Mouse (Mus musculus) lung, embryonic 14.5 days (tissue): Measurements from ENCODE around the gene Smco4. TPM values are rescaled to one million over a fixed set of nuclear protein-coding genes. Genes with fewer than 3 reads are reported as not detected.
"Not testable (repeated sequence)": the region's sequence is repeated elsewhere in the genome, so short reads cannot be mapped to it uniquely, and the experiment has no call there.

ENCODE experiments used
- ATAC-seq: fragments of 200-750 bp; cut with Nextera tagmentation; 2 replicates; pipeline ENCODE4 v1.8.0; 2017; ENCODE audit warnings: mild to moderate bottlenecking, moderate TSS enrichment, moderate library complexity; ENCODE audit not compliant: insufficient read depth
- DNase-seq: peaks from one replicate; pipeline ENCODE4 v3.0.0-alpha.2; 2015
- H3K27ac ChIP-seq: fragments of 300-500 bp; sonication (generic); 2 replicates; pipeline ENCODE4 v1.5.1; 2014; ENCODE audit warnings: low read depth, mild to moderate bottlenecking, moderate library complexity
- H3K27me3 ChIP-seq: fragments of 300-500 bp; sonication (generic); 2 replicates; pipeline ENCODE4 v1.6.1; 2014; ENCODE audit warnings: low read length, control low read depth; ENCODE audit not compliant: insufficient read depth
- H3K36me3 ChIP-seq: fragments of 300-500 bp; sonication (generic); 2 replicates; pipeline ENCODE4 v1.6.1; 2014; ENCODE audit warnings: control low read depth; ENCODE audit not compliant: insufficient read depth
- H3K4me1 ChIP-seq: fragments of 300-500 bp; sonication (generic); 2 replicates; pipeline ENCODE4 v1.6.1; 2014; ENCODE audit warnings: antibody characterized with exemption, control low read depth; ENCODE audit not compliant: insufficient read depth
- H3K4me2 ChIP-seq: fragments of 300-500 bp; sonication (generic); 2 replicates; pipeline ENCODE4 v1.6.1; 2014; ENCODE audit warnings: mild to moderate bottlenecking
- H3K4me3 ChIP-seq: fragments of 300-500 bp; sonication (generic); 2 replicates; pipeline ENCODE4 v1.5.1; 2014; ENCODE audit warnings: low read depth, low read length
- H3K9ac ChIP-seq: fragments of 300-500 bp; sonication (generic); 2 replicates; pipeline ENCODE4 v1.6.1; 2014
- H3K9me3 ChIP-seq: fragments of 300-500 bp; sonication (generic); 2 replicates; pipeline ENCODE4 v1.6.1; 2016; ENCODE audit warnings: low read depth, low read length, control low read depth
- CTCF ChIP-seq: IDR thresholded peaks from 2 replicates; pipeline ENCODE4 v1.5.1; 2016; ENCODE audit warnings: antibody characterized with exemption, low read depth
- WGBS: fragments of 180-500 bp; shearing (Covaris S2); extraction: QIAGEN DNeasy Blood & Tissue Kit; methylation state at CpG from one replicate; pipeline ENCODE4 v1.1.7; 2014; 5-methylcytosine and 5-hydroxymethylcytosine counted together
- polyA plus RNA-seq: library from polyadenylated mRNA; unstranded; fragments of >200 nt; fragmentation: Nextera tagmentation; extraction: Ambion mirVana; gene quantifications from 2 replicates; pipeline ENCODE4 v1.2.1, GENCODE M21; 2014

Gene Smco4
- polyA plus RNA-seq, 1 experiment from 2014 or later, result 3.9 TPM

- H3K27ac ChIP-seq, result no peak overlapping the region
- H3K36me3 ChIP-seq, result no peaks in the 10 kb centered on the region
- H3K9ac ChIP-seq, result no peak overlapping the region
- ATAC-seq, result no peak
- H3K4me2 ChIP-seq, result no peak overlapping the region
- DNase-seq, result no peak
- H3K4me1 ChIP-seq, result 0 out of 2 replicates have a peak, but pooled peaks cover 3% of the 10 kb centered on the region
- H3K9me3 ChIP-seq, result no peaks in the 10 kb centered on the region
- no peak for TF ChIP-seq CTCF
- no peaks in the 10 kb centered on the region for H3K27me3 ChIP-seq
- WGBS, result 83% methylated on average over 8 of the region's 8 CpGs
- H3K4me3 ChIP-seq, result no peak overlapping the region
These were observed 45.8 kb downstream of the Smco4 start for GRCm38 (mm10) chr9:15538979-15539533.

DNA sequence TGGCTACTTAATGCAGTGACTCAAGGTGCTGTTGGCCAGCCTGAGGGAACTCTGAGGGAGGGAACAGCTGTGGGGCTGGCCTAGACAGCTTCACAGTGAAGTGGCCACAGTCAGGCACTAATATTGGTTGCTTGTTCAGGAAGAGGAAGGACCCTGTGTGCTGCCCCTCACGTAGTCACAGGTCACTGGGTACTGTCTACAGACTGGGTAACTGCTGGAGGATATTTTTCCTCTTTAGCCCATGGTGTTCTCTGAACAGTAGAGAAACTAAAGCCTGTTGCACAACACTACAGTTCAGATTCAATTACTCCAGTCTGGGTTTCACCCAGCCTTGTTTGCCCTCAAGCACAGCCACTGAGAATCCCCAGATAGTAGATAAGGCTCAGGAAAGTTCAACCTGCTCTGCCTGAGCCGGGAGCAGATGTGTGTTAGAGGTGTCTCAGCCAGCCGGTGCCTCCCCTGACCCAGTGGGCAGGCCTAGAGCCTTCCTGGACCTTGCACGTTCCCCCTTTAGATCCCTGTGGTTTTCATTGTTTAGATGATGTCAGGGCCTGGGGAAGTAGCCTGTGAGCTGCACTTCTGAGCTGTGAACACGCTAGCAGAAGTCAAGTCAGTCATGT is 48.6 kb downstream of the Smco4 start:
- WGBS, result 39% methylated on average over 5 of the region's 5 CpGs
- DNase-seq (no peak), ATAC-seq (no peak)
- Histone ChIP-seq H3K4me3 (no peak overlapping the region), H3K4me1 (no peaks in the 10 kb centered on the region), H3K9ac (no peak overlapping the region), H3K36me3 (no peaks in the 10 kb centered on the region), H3K4me2 (no peak overlapping the region), H3K27me3 (no peaks in the 10 kb centered on the region), H3K27ac (no peak overlapping the region), H3K9me3 (no peaks in the 10 kb centered on the region)
- no peak for TF ChIP-seq CTCF

DNA sequence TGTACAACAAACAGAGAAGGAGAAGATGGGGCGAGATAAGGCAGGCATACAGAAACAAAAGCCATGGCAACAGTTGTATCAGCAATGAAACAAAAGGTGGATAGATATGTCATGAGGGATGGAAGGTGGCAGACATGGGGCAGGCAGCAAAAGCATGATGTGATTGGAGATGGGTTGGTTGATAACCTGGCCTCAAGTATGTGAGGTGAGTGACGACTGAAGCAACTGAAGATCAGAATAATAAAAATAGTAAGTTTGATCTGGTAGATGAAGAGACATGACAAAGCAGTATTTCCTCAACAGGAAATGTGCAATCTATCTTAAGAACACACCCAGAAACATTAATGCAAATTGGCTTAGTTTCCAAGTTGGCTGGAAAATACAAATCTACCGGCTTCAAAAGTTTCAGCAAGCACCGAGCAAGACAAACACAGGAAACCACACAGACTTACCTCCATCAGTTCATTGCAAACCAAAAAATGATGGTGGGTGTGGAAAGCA is 57.3 kb downstream of the Smco4 start:
- ATAC-seq, result no peak
- H3K4me1 ChIP-seq, result no peaks in the 10 kb centered on the region
- no peak for DNase-seq
- 58% methylated on average over 4 of the region's 4 CpGs for WGBS
- no peak overlapping the region for H3K27ac ChIP-seq
- H3K27me3 ChIP-seq, result no peaks in the 10 kb centered on the region
- no peak overlapping the region for H3K4me2 ChIP-seq
- TF ChIP-seq CTCF, result no peak
- no peak overlapping the region for H3K9ac ChIP-seq
- H3K4me3 ChIP-seq, result no peak overlapping the region
- no peaks in the 10 kb centered on the region for H3K36me3 ChIP-seq
- no peaks in the 10 kb centered on the region for H3K9me3 ChIP-seq

GRCm38 (mm10) chr9:15551073-15551472 is 57.8 kb downstream of the Smco4 start:
- not testable (repeated sequence) for DNase-seq, H3K9ac ChIP-seq, H3K9me3 ChIP-seq, H3K27ac ChIP-seq, H3K27me3 ChIP-seq, H3K4me1 ChIP-seq, H3K4me2 ChIP-seq, H3K4me3 ChIP-seq, H3K36me3 ChIP-seq, ATAC-seq
- 86% methylated on average over 6 of the region's 6 CpGs for WGBS

DNA sequence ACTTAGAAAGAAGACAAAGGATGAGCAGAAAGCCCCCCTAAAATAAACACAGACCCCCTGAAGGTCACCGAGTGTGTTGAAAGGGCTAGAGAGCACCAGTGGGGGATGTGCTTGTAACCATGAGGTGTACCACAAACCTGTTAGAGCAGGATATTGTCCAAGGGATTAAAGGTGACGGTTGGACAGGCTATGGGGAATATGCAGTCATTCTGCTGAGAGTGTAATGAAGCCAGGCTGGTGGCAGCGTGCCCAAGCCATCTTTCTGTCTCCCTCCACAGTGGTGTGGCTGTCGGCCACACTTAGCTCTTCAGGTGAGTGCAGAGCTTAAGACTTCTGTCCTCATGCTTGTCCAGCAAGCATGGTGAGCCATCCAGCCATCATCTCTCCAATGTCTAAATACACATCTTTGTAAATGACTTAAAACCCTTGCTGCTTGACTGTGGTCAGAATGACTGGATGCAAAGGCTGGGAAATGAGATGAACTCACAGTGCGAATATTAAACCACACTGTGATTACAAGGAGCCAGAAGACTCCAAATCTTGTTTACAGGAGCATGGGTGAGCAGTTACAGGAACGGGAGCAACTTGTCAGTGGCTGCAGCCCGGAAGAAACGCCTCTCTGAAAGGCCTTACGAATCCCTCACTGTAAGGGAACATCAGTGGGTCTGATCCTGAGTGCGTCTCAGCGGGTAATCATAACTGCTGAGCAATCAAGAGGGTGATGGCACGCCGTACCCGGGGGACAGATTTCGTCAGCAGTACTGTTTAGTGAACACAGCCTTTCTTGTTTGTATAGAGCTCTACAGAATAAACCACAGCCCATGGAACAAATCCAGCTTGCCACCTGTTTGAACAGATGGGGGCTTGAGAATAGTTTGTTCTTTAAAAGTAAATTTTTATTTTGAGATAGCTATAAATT is 59.0 kb downstream of the Smco4 start:
- 50% methylated on average over 15 of the region's 15 CpGs for WGBS
- no peak for TF ChIP-seq CTCF
- Histone ChIP-seq H3K4me2 (no peak overlapping the region), H3K4me3 (no peak overlapping the region), H3K9ac (no peak overlapping the region), H3K36me3 (no peaks in the 10 kb centered on the region), H3K4me1 (no peaks in the 10 kb centered on the region), H3K27me3 (no peaks in the 10 kb centered on the region), H3K9me3 (no peaks in the 10 kb centered on the region), H3K27ac (no peak overlapping the region)
- DNase-seq (no peak), ATAC-seq (no peak; the same call in 1 of the 2 replicates)

DNA sequence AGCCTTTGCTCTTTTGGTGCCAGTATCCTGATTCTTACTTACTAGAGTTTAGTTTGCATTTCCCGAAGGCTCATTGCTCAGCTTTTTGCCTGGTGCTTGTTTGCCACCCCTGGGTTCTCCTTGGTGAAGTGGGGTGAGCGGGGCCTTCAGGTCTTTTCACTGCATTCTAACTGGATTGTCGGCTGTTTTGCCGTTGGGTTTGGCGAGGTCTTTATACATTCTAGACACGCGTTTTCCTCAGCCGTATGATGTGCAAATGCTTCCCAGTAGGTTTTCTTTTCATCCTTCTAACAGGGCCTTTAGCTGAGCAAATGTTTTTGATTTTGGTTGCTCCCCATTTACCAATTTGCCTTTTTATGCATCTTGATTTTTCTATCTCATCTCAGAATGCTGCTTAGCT is 60.1 kb downstream of the Smco4 start:
- ATAC-seq, result no peak

GRCm38 (mm10) chr9:15560451-15560850 is 67.2 kb downstream of the Smco4 start:
- Histone ChIP-seq H3K4me3 (no peak overlapping the region), H3K27ac (no peak overlapping the region), H3K36me3 (no peaks in the 10 kb centered on the region), H3K9me3 (no peaks in the 10 kb centered on the region), H3K4me2 (no peak overlapping the region), H3K27me3 (no peaks in the 10 kb centered on the region), H3K4me1 (no peaks in the 10 kb centered on the region), H3K9ac (no peak overlapping the region)
- DNase-seq (no peak), ATAC-seq (no peak)
- TF ChIP-seq CTCF, result no peak
- 67% methylated on average over 3 of the region's 3 CpGs for WGBS

More for the DNA sequence above, 60.1 kb downstream of the Smco4 start:
- TF ChIP-seq CTCF, result no peak
- Histone ChIP-seq H3K27me3 (no peaks in the 10 kb centered on the region), H3K9me3 (no peaks in the 10 kb centered on the region), H3K27ac (no peak overlapping the region), H3K36me3 (no peaks in the 10 kb centered on the region), H3K9ac (no peak overlapping the region), H3K4me3 (no peak overlapping the region), H3K4me2 (no peak overlapping the region), H3K4me1 (no peaks in the 10 kb centered on the region)
- 83% methylated on average over 8 of the region's 8 CpGs for WGBS
- no peak for DNase-seq
